Mouse (Mus musculus): Measurements from ENCODE around the gene Olfr541. TPM values are rescaled to one million over a fixed set of nuclear protein-coding genes. Genes with fewer than 3 reads are reported as not detected.

The Olfr541 gene
- not detected in 2 replicates for polyA plus RNA-seq (2012; rRNA removed)

GRCm38 (mm10) chr7:140696967-140697366, at the start of gene Olfr541:
Gene Olfr541, plus strand, starts transcription at chr7:140697267.

GRCm38 (mm10) chr7:140659630-140660029, 37.4 kb upstream of the Olfr541 start, which contains the start of gene Olfr539:
Gene Olfr539, plus strand, starts transcription at chr7:140659930.

GRCm38 (mm10) chr7:140681651-140682050, 15.4 kb upstream of the Olfr541 start, which contains the start of gene Olfr45:
Gene Olfr45, plus strand, starts transcription at chr7:140681951.

Other genes starting within 250 kb of the Olfr541 start
- not detected in 2 replicates for gene Olfr533, start 233.9 kb upstream of the Olfr541 start, polyA plus RNA-seq (2012; rRNA removed)
- not detected in 2 replicates for gene Olfr535, start 213.1 kb upstream of the Olfr541 start, polyA plus RNA-seq (2012; rRNA removed)
- gene Olfr536, start 189.9 kb upstream of the Olfr541 start, polyA plus RNA-seq (2012; rRNA removed) = not detected in 2 replicates
- not detected in 2 replicates for gene Olfr538, start 129.4 kb upstream of the Olfr541 start, polyA plus RNA-seq (2012; rRNA removed)
- not detected in 2 replicates for gene Olfr46, start 96.0 kb upstream of the Olfr541 start, polyA plus RNA-seq (2012; rRNA removed)
- gene Olfr61, start 68.3 kb upstream of the Olfr541 start, polyA plus RNA-seq (2012; rRNA removed) = not detected in 2 replicates
- gene Olfr53, start 50.8 kb upstream of the Olfr541 start, polyA plus RNA-seq (2012; rRNA removed) = not detected in 2 replicates
- gene Olfr539, start 37.3 kb upstream of the Olfr541 start, polyA plus RNA-seq (2012; rRNA removed) = under 0.01 TPM in 2 replicates
- gene Olfr45, start 15.3 kb upstream of the Olfr541 start, polyA plus RNA-seq (2012; rRNA removed) = not detected in 2 replicates
- gene Cyp2e1, start 66.5 kb downstream of the Olfr541 start, polyA plus RNA-seq (2012; rRNA removed) = not detected in 2 replicates
- 0.12 and 0.24 TPM in 2 replicates for gene Syce1, start 90.6 kb downstream of the Olfr541 start, polyA plus RNA-seq (2012; rRNA removed)
- gene Zfp941, start 124.9 kb downstream of the Olfr541 start, polyA plus RNA-seq (2012; rRNA removed) = 2.4 and 4.2 TPM in 2 replicates
- 0.32 and 0.51 TPM in 2 replicates for gene Urah, start 137.8 kb downstream of the Olfr541 start, polyA plus RNA-seq (2012; rRNA removed)
- not detected in 2 replicates for gene Scgb1c1, start 148.3 kb downstream of the Olfr541 start, polyA plus RNA-seq (2012; rRNA removed)
- gene Odf3, start 150.5 kb downstream of the Olfr541 start, polyA plus RNA-seq (2012; rRNA removed) = not detected in 2 replicates
- 0.08 and 0.14 TPM in 2 replicates for gene Gm45785, start 159.1 kb downstream of the Olfr541 start, polyA plus RNA-seq (2012; rRNA removed)
- gene Ric8a, start 159.7 kb downstream of the Olfr541 start, polyA plus RNA-seq (2012; rRNA removed) = 61.0 and 61.6 TPM in 2 replicates
- 21.6 and 24.4 TPM in 2 replicates for gene Bet1l, start 160.3 kb downstream of the Olfr541 start, polyA plus RNA-seq (2012; rRNA removed)
- gene Psmd13, start 184.7 kb downstream of the Olfr541 start, polyA plus RNA-seq (2012; rRNA removed) = 167 and 206 TPM in 2 replicates
- gene Sirt3, start 185.0 kb downstream of the Olfr541 start, polyA plus RNA-seq (2012; rRNA removed) = 22.4 and 26.1 TPM in 2 replicates
- gene Cox8b, start 203.2 kb downstream of the Olfr541 start, polyA plus RNA-seq (2012; rRNA removed) = 0.50 and 1.3 TPM in 2 replicates
- 0.17 and 0.53 TPM in 2 replicates for gene Nlrp6, start 223.6 kb downstream of the Olfr541 start, polyA plus RNA-seq (2012; rRNA removed)
- 15.3 and 24.6 TPM in 2 replicates for gene Pgghg, start 244.1 kb downstream of the Olfr541 start, polyA plus RNA-seq (2012; rRNA removed)

Data from central nervous system, embryonic 11.5 days (tissue).